Mouse (Mus musculus): Measurements from ENCODE around the gene Fignl1. TPM values are rescaled to one million over a fixed set of nuclear protein-coding genes. Genes with fewer than 3 reads are reported as not detected.

Fignl1 gene
- polyA plus RNA-seq (2017; shearing (Covaris generic)), result 10 to 100 TPM; 10.7 to 15.2 TPM

DNA sequence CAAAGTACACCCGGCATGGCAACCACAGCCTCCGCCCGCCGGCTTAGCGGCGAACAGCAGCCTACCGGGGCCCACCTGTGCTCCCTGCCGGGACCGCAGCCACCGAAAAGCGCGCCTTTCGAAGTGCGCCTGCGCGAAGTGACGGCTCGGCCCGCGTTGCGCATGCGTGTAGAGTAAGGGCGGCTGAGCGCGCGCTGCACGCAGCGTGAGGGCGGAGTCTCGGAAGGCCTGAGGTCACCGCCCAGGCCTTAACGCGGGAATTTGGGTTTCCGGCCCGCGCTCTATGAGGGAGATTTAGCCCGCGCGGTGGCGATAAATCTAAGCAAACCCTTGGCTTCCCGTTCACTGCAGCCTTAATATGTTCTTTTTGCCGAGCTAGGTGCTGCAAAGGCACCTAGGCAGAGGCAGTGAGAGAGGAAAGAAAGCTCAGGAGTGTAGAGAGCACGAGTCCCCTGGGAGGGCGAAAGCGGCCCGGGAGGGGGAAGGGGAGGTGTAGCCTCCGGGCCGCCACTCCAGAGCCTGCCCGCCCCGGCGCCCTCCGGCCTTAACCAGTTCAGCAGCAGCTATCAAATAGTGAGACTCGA is at the start of gene Fignl1:
Fignl1 (minus strand) TSS at position 143 of the 584 bp plus-strand sequence.

Other genes with a start within 250 kb of the Fignl1 start
- gene 4930512M02Rik, start 181.1 kb downstream of the Fignl1 start, polyA plus RNA-seq (2017; shearing (Covaris generic)), result under 1 TPM in 1 of 2 experiments, not detected in 1; 0.25 TPM
- gene Ikzf1, start 124.0 kb downstream of the Fignl1 start, polyA plus RNA-seq (2017; shearing (Covaris generic)), result 100 to 1,000 TPM in 1 of 2 experiments, 10 to 100 TPM in 1; 86.8 to 150 TPM
- gene Ddc, start 89.2 kb upstream of the Fignl1 start, polyA plus RNA-seq (2017; shearing (Covaris generic)), result 1 to 10 TPM in 1 of 2 experiments, under 1 TPM in 1; 0.68 to 6.5 TPM
- gene Grb10, start 229.7 kb upstream of the Fignl1 start, polyA plus RNA-seq (2017; shearing (Covaris generic)), result under 1 TPM in 1 of 2 experiments, not detected in 1; 0.63 TPM

Data from activated CD4-positive, CD25-positive, alpha-beta regulatory T cell (primary cell).